Mouse (Mus musculus): ENCODE data around the gene Dffa. TPM values are rescaled to one million over a fixed set of nuclear protein-coding genes. Genes with fewer than 3 reads are reported as not detected.

Gene Dffa
- polyA plus RNA-seq, 1 experiment from 2014 or later: 26.9 TPM

DNA sequence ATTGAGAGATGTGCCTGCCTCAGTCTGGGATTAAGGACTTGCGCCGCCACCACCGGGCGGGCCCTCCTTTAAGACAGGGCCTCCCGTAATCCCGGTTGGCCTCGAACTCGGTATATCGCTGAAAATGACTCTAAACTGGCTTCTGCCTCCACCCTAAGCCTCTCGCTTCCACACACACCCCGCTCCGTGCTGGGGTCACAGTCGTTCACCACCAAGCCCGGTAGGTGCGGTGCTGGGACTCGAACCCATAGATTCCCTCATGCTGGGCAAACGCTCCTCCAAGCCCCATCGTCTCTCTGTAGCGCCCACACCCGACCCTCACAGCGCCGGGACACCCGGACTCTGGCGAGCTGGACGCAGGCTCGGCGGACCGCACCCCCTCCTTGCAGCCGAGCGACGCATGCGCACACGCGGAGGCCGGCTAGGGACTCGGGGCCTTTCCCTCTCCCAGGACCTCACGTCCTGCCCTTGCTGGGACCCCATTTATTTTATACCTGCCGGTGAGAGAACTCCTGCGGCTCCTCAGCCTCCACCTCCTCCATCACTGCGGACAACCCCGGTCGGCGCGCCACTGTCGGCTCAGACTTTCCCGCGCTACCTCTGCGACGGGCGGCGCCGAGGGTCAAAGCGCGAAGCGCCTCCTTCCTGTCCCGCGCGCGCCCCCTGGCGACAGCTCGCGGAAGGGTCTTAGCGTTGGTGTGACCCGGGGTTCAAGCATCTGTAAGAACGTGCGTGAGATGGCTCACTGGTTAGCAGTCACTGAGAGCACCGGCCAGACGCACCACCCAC, 33.2 kb downstream of the Dffa start, which contains the start of gene Cenps:
Gene Cenps, minus strand, starts transcription at position 648 of the 789 bp plus-strand sequence.
- Histone ChIP-seq H3K4me1 (replicated peaks; ENCODE audit: control insufficient read depth, insufficient read depth, low read length) (no peaks in the 10 kb centered on the region), H3K9me3 (ENCODE audit: control insufficient read depth) (no peaks in the 10 kb centered on the region), H3K4me2 (replicated peaks; ENCODE audit: low read depth) (peak within 1 kb of the TSS; percentile 73), H3K4me3 (ENCODE audit: low read depth, low read length) (peak within 1 kb of the TSS; percentile 47), H3K9ac (ENCODE audit: low read depth, low read length) (peak within 1 kb of the TSS; percentile 49), H3K36me3 (ENCODE audit: control insufficient read depth, insufficient read depth) (no peaks in the 10 kb centered on the region), H3K27me3 (replicated peaks; ENCODE audit: control insufficient read depth, insufficient read depth, low read length) (no peaks in the 10 kb centered on the region), H3K27ac (ENCODE audit: low read depth, low read length) (peak within 1 kb of the TSS; percentile 61)
- peak; percentile 89 for ATAC-seq
- TF ChIP-seq CTCF (IDR thresholded peaks at IDR 0.05; ENCODE audit: low read depth): peak; percentile 99
- WGBS: under 1% methylated on average over 68 of the region's 68 CpGs

DNA sequence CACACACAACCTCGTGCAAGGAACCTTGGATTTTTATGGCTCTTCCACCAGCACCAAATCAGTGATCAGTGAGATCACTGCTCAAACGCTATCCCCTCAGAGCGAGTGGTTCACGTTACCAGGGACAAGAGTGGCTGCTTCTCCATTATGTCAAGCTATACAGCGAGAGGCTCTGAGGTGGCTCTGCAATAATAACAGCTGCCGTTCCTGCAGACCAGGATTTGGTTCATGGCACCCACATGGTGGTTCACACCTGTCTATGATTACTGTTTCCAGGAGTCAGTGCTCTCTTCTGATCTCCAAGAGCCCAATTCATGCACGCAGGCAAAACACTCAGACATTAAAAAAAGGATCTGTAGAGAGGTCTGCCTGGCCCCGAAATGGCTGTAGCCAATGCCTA, 34.6 kb downstream of the Dffa start:
- Histone ChIP-seq H3K36me3 (ENCODE audit: control insufficient read depth, insufficient read depth) (no peaks in the 10 kb centered on the region), H3K27ac (ENCODE audit: low read depth, low read length) (no peak overlapping the region), H3K4me1 (replicated peaks; ENCODE audit: control insufficient read depth, insufficient read depth, low read length) (no peaks in the 10 kb centered on the region), H3K4me2 (replicated peaks; ENCODE audit: low read depth) (no peak overlapping the region), H3K9me3 (ENCODE audit: control insufficient read depth) (no peaks in the 10 kb centered on the region), H3K27me3 (replicated peaks; ENCODE audit: control insufficient read depth, insufficient read depth, low read length) (no peaks in the 10 kb centered on the region), H3K4me3 (ENCODE audit: low read depth, low read length) (no peak overlapping the region), H3K9ac (ENCODE audit: low read depth, low read length) (no peak overlapping the region)
- no peak for TF ChIP-seq CTCF (IDR thresholded peaks at IDR 0.05; ENCODE audit: low read depth)
- no peak for ATAC-seq
- 78% methylated on average over 8 of the region's 8 CpGs for WGBS

DNA sequence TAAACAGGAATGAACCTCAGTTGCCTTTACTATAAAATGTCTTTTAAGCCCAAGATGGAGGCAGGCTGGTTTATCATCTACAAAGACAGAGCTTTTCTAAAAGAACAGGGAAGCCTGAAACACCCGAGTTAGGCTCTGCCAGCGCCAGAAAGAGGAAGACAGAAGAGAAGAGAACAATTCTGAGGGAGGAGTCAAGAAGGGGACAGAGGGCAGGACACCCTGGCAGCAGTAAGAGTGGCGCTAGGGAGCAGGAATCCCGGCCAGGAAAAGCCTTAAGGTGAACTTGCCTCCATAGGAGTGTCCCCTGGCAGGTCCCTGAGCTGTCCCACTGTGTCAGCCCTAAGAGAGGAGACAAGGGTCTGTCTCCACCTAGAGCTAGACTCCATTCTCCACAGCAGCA, 39.6 kb downstream of the Dffa start:
- ATAC-seq: no peak
- WGBS: 23% methylated on average over 4 of the region's 4 CpGs
- H3K27me3 ChIP-seq (replicated peaks; ENCODE audit: control insufficient read depth, insufficient read depth, low read length): no peaks in the 10 kb centered on the region
- no peak overlapping the region for H3K4me2 ChIP-seq (replicated peaks; ENCODE audit: low read depth)
- no peak overlapping the region for H3K27ac ChIP-seq (ENCODE audit: low read depth, low read length)
- H3K4me3 ChIP-seq (ENCODE audit: low read depth, low read length): no peak overlapping the region
- H3K4me1 ChIP-seq (replicated peaks; ENCODE audit: control insufficient read depth, insufficient read depth, low read length): no peaks in the 10 kb centered on the region
- H3K36me3 ChIP-seq (ENCODE audit: control insufficient read depth, insufficient read depth): no peaks in the 10 kb centered on the region
- no peak for TF ChIP-seq CTCF (IDR thresholded peaks at IDR 0.05; ENCODE audit: low read depth)
- no peaks in the 10 kb centered on the region for H3K9me3 ChIP-seq (ENCODE audit: control insufficient read depth)
- H3K9ac ChIP-seq (ENCODE audit: low read depth, low read length): no peak overlapping the region

DNA sequence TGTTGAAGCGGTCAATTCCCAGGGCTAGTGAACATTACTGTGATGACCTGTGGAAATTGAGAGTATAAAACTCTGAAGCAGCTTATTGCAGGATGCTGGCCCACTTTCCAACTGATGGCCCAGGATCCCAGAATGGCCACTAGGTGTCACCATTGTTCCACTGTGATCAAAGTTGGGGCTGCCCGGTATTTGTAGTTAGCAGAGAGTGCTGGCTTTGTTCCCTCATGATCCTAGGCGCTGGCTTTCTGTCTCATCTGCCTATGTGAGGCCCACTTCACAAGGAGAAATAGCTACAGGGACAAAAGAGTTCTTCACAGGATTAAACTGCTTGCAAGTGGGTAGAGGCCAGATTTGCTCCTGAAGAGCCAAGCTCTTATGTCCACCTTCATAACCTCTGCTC, 40.5 kb downstream of the Dffa start:
- Histone ChIP-seq H3K9ac (ENCODE audit: low read depth, low read length) (no peak overlapping the region), H3K27me3 (replicated peaks; ENCODE audit: control insufficient read depth, insufficient read depth, low read length) (no peaks in the 10 kb centered on the region), H3K4me3 (ENCODE audit: low read depth, low read length) (no peak overlapping the region), H3K27ac (ENCODE audit: low read depth, low read length) (no peak overlapping the region), H3K4me1 (replicated peaks; ENCODE audit: control insufficient read depth, insufficient read depth, low read length) (no peaks in the 10 kb centered on the region), H3K9me3 (ENCODE audit: control insufficient read depth) (no peaks in the 10 kb centered on the region), H3K4me2 (replicated peaks; ENCODE audit: low read depth) (no peak overlapping the region), H3K36me3 (ENCODE audit: control insufficient read depth, insufficient read depth) (peaks cover 6% of the 10 kb centered on the region; the same call in 1 of the 2 replicates)
- WGBS: 2% methylated on average over 3 of the region's 3 CpGs
- ATAC-seq: peak; percentile 49
- peak; percentile 99 for TF ChIP-seq CTCF (IDR thresholded peaks at IDR 0.05; ENCODE audit: low read depth)

DNA sequence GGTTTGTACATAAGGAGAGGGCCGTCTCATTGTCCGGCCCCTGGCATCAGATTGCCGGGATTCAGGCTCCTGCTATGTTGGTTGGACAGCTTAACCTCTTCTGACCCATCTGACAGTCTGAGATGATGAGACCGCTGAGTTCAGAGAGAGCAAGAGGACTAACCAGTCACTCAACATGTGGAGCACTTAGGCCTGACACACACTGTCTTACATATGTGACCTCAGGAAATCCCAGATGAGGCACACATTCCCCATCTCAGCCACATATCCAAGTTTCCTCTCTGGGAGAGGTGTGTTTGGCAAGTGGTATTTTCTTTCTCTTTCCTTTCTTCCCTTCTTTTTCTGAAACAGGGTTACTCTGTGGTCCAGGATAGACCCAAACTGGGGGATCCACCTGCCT, 41.2 kb downstream of the Dffa start:
- no peak overlapping the region for H3K9ac ChIP-seq (ENCODE audit: low read depth, low read length)
- H3K36me3 ChIP-seq (ENCODE audit: control insufficient read depth, insufficient read depth): peaks cover 12% of the 10 kb centered on the region; the same call in 1 of the 2 replicates
- H3K4me2 ChIP-seq (replicated peaks; ENCODE audit: low read depth): no peak overlapping the region
- ATAC-seq: no peak
- TF ChIP-seq CTCF (IDR thresholded peaks at IDR 0.05; ENCODE audit: low read depth): no peak
- no peak overlapping the region for H3K27ac ChIP-seq (ENCODE audit: low read depth, low read length)
- H3K4me1 ChIP-seq (replicated peaks; ENCODE audit: control insufficient read depth, insufficient read depth, low read length): no peaks in the 10 kb centered on the region
- H3K4me3 ChIP-seq (ENCODE audit: low read depth, low read length): no peak overlapping the region
- no peaks in the 10 kb centered on the region for H3K27me3 ChIP-seq (replicated peaks; ENCODE audit: control insufficient read depth, insufficient read depth, low read length)
- WGBS: 80% methylated on average over 4 of the region's 4 CpGs
- no peaks in the 10 kb centered on the region for H3K9me3 ChIP-seq (ENCODE audit: control insufficient read depth)

DNA sequence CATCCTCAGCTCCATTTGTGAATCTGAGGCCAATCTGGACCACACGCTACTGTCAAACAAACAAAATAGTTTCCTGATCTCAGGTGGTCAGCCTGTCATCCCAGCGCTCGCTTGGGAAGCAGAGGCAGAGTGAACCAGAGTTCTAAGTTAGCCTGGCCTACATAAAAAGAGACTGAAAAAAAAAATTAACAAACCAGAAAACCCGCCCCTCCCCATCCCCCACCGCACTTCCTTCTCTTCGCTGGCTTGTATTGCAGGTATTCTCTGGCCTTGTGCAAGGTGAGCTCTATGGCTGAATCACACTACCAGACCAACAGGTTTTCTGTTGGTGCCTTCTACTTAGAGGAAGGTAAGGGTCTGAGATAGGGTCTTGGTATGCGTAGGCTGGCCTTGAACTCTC, 43.6 kb downstream of the Dffa start:
- ATAC-seq: no peak
- Histone ChIP-seq H3K27ac (ENCODE audit: low read depth, low read length) (no peak overlapping the region), H3K27me3 (replicated peaks; ENCODE audit: control insufficient read depth, insufficient read depth, low read length) (no peaks in the 10 kb centered on the region), H3K4me3 (ENCODE audit: low read depth, low read length) (no peak overlapping the region), H3K9me3 (ENCODE audit: control insufficient read depth) (no peaks in the 10 kb centered on the region), H3K4me2 (replicated peaks; ENCODE audit: low read depth) (no peak overlapping the region), H3K36me3 (ENCODE audit: control insufficient read depth, insufficient read depth) (peaks cover 36% of the 10 kb centered on the region), H3K9ac (ENCODE audit: low read depth, low read length) (no peak overlapping the region), H3K4me1 (replicated peaks; ENCODE audit: control insufficient read depth, insufficient read depth, low read length) (no peaks in the 10 kb centered on the region)
- 68% methylated on average over 7 of the region's 7 CpGs for WGBS
- TF ChIP-seq CTCF (IDR thresholded peaks at IDR 0.05; ENCODE audit: low read depth): no peak
